Mouse (Mus musculus) forebrain, postnatal 0 days (tissue): ENCODE results near the gene Astl. TPM values are rescaled to one million over a fixed set of nuclear protein-coding genes. Genes with fewer than 3 reads are reported as not detected.
A peak's percentile ranks its signal among the peaks of the same experiment; 100 is the strongest.

Experiments
- ATAC-seq: fragments of 200-750 bp; cut with Nextera tagmentation; 2 replicates; pipeline ENCODE4 v1.8.0; 2017; ENCODE audit warnings: mild to moderate bottlenecking, moderate library complexity
- DNase-seq: peaks from one replicate; pipeline ENCODE4 v3.0.0-alpha.2; 2015
- H3K27ac ChIP-seq: fragments of 300-500 bp; sonication (generic); 2 replicates; pipeline ENCODE4 v1.5.1; 2014; ENCODE audit warnings: low read depth, mild to moderate bottlenecking, antibody characterized with exemption, low read length, moderate library complexity, mixed read lengths
- H3K27me3 ChIP-seq: fragments of 300-500 bp; sonication (generic); 2 replicates; pipeline ENCODE4 v1.6.1; 2014; ENCODE audit warnings: mild to moderate bottlenecking, low read length, mixed read lengths; ENCODE audit not compliant: insufficient read depth
- H3K36me3 ChIP-seq: fragments of 300-500 bp; sonication (generic); 2 replicates; pipeline ENCODE4 v1.6.1; 2014; ENCODE audit warnings: mild to moderate bottlenecking, moderate library complexity; ENCODE audit not compliant: insufficient read depth
- H3K4me1 ChIP-seq: fragments of 300-500 bp; sonication (generic); 2 replicates; pipeline ENCODE4 v1.6.1; 2014; ENCODE audit warnings: antibody characterized with exemption; ENCODE audit not compliant: insufficient read depth
- H3K4me2 ChIP-seq: fragments of 300-500 bp; sonication (generic); 2 replicates; pipeline ENCODE4 v1.6.1; 2014; ENCODE audit warnings: low read depth, mild to moderate bottlenecking, moderate library complexity
- H3K4me3 ChIP-seq: fragments of 300-500 bp; sonication (generic); 2 replicates; pipeline ENCODE4 v1.5.1; 2014; ENCODE audit warnings: low read depth, low read length, mixed read lengths
- H3K9ac ChIP-seq: fragments of 300-500 bp; sonication (generic); 2 replicates; pipeline ENCODE4 v1.6.1; 2014; ENCODE audit warnings: mild to moderate bottlenecking
- H3K9me3 ChIP-seq: fragments of 300-500 bp; sonication (generic); 2 replicates; pipeline ENCODE4 v1.6.1; 2016; ENCODE audit warnings: low read length
- CTCF ChIP-seq: sonication (generic); IDR thresholded peaks from 2 replicates; pipeline ENCODE4 v1.5.1; 2016; ENCODE audit warnings: antibody characterized with exemption, control low read depth, low read depth
- WGBS: fragments of 180-500 bp; shearing (Covaris S2); extraction: QIAGEN DNeasy Blood & Tissue Kit; methylation state at CpG from one replicate; pipeline ENCODE4 v1.1.7; 2014; 5-methylcytosine and 5-hydroxymethylcytosine counted together
- polyA plus RNA-seq: library from polyadenylated mRNA; unstranded; fragments of >200 nt; fragmentation: Nextera tagmentation; extraction: Ambion mirVana; gene quantifications from 2 replicates; pipeline ENCODE4 v1.2.1, GENCODE M21; 2015
- total RNA-seq: library from RNA; depleted of rRNA; stranded (reverse); fragments of >200 nt; gene quantifications from 2 replicates; pipeline ENCODE4 v1.2.3, GENCODE M21; 2014

The Astl gene
- total and polyA plus RNA-seq, 2 experiments from 2014 or later, result not detected

- no peaks in the 10 kb centered on the region for H3K36me3 ChIP-seq
- DNase-seq (no peak), ATAC-seq (no peak)
- TF ChIP-seq CTCF, result no peak
- H3K27me3 ChIP-seq, result peaks cover 35% of the 10 kb centered on the region
- H3K9ac ChIP-seq, result no peak overlapping the region
- no peak overlapping the region for H3K27ac ChIP-seq
- no peak overlapping the region; the same call in 1 of the 2 replicates for H3K4me3 ChIP-seq
- H3K4me1 ChIP-seq, result no peaks in the 10 kb centered on the region
- no peak overlapping the region for H3K4me2 ChIP-seq
- H3K9me3 ChIP-seq, result no peaks in the 10 kb centered on the region
- WGBS, result 14% methylated on average over 8 of the region's 8 CpGs
Observed at GRCm38 (mm10) chr2:127364452-127364851, 26.0 kb downstream of the Astl start.

DNA sequence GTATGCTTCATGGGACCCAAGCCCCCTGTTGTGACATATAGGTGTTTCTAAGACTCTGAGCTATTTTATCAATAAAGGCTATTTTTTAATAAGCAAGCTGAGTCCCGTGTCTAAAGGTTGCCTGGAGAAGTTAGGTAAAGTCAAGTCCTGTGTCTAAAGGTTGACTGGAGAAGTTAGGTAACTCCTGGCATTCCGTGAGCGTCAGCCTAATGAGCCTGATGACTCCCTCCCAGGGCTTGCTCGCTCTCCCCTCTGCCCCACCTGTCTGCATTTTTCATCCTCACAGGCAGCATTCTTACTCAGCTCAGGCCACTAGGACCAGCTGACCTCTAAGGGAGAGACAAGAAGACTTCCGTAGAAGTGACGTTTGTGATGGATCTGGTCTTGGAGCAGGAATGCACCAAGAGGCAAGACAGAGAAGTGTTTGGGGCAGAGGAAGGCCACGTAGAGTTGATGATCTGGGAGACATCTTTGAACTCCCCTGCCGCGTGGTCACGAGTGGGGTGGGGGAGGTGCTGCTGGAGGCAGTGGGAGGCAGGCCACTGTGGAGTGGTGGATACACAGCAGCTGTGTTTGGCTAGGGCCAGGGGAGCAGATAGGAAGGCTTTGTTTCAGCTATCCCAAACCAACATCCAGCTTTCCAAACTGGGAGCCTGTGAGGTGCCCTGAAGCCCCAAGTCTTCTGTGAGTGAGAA is 28.8 kb downstream of the Astl start:
- peaks cover 29% of the 10 kb centered on the region for H3K27me3 ChIP-seq
- no peak overlapping the region for H3K4me2 ChIP-seq
- no peaks in the 10 kb centered on the region for H3K9me3 ChIP-seq
- no peak for TF ChIP-seq CTCF
- no peaks in the 10 kb centered on the region for H3K36me3 ChIP-seq
- no peak overlapping the region for H3K4me3 ChIP-seq
- ATAC-seq, result no peak
- 80% methylated on average over 10 of the region's 10 CpGs for WGBS
- H3K9ac ChIP-seq, result no peak overlapping the region
- no peak for DNase-seq
- no peaks in the 10 kb centered on the region for H3K4me1 ChIP-seq
- H3K27ac ChIP-seq, result no peak overlapping the region

- H3K9ac ChIP-seq, result no peak overlapping the region
- H3K9me3 ChIP-seq, result no peaks in the 10 kb centered on the region
- no peak for TF ChIP-seq CTCF
- no peak overlapping the region for H3K27ac ChIP-seq
- H3K4me3 ChIP-seq, result no peak overlapping the region
- H3K4me2 ChIP-seq, result no peak overlapping the region
- DNase-seq (no peak), ATAC-seq (no peak)
- H3K36me3 ChIP-seq, result no peaks in the 10 kb centered on the region
- WGBS, result 71% methylated on average over 5 of the region's 5 CpGs
- no peaks in the 10 kb centered on the region for H3K4me1 ChIP-seq
- peaks cover 7% of the 10 kb centered on the region for H3K27me3 ChIP-seq
Observed at GRCm38 (mm10) chr2:127369703-127370376, 31.4 kb downstream of the Astl start.

GRCm38 (mm10) chr2:127370561-127371483 is 32.4 kb downstream of the Astl start:
- Histone ChIP-seq H3K4me2 (no peak overlapping the region), H3K9ac (no peak overlapping the region), H3K27me3 (no peaks in the 10 kb centered on the region; the same call in 1 of the 2 replicates), H3K4me1 (no peaks in the 10 kb centered on the region), H3K27ac (no peak overlapping the region), H3K9me3 (no peaks in the 10 kb centered on the region), H3K4me3 (no peak overlapping the region), H3K36me3 (no peaks in the 10 kb centered on the region)
- TF ChIP-seq CTCF, result no peak
- WGBS, result 55% methylated on average over 9 of the region's 9 CpGs
- DNase-seq, result no peak
- peak; percentile 61 for ATAC-seq

DNA sequence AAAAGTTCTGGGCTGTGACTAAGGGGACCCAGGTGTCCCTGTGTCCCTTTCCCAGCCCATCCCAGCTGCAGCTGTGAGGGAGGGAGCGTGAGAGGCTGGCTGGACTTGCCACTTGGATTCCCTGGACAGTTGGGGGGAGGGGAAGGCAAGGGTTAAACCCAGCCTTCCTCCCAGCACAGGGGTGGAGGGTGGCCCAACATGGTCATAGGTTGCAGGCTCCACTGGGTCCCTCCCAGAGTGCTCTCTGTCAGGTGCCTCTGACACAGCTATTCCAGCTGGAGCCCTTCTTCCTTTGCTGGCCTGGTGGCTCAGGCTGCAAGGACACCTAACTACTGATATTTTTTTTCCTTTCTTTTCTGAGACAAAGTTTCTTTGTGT is 33.0 kb downstream of the Astl start:
- H3K27me3 ChIP-seq, result no peaks in the 10 kb centered on the region; the same call in 1 of the 2 replicates
- WGBS, result 80% methylated on average over 1 of the region's 1 CpGs
- no peak overlapping the region for H3K9ac ChIP-seq
- H3K36me3 ChIP-seq, result no peaks in the 10 kb centered on the region
- TF ChIP-seq CTCF, result no peak
- DNase-seq (no peak), ATAC-seq (no peak)
- no peak overlapping the region for H3K4me2 ChIP-seq
- no peaks in the 10 kb centered on the region for H3K9me3 ChIP-seq
- H3K27ac ChIP-seq, result no peak overlapping the region
- no peak overlapping the region for H3K4me3 ChIP-seq
- H3K4me1 ChIP-seq, result no peaks in the 10 kb centered on the region

DNA sequence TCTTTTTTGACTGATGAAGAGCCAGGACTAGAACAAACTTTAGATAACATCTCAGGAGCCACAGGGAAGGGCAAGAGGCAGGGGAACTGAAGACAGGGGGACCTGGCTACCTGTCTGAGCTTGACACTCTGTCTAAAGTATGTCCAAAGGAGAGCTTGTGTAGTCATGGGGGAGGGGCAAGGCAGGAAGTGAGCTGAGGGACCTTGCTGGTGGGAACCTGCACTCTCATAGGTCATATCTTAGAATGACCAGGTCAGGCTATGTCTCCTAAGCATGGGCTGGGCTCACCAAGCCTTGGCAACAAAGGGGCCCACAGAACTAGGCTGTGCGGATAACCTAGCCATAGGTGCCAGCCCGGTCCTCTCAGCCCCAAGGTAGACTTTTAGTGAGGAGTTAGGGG is 33.6 kb downstream of the Astl start:
- Histone ChIP-seq H3K9ac (no peak overlapping the region), H3K9me3 (no peaks in the 10 kb centered on the region), H3K4me3 (no peak overlapping the region), H3K27ac (no peak overlapping the region), H3K4me2 (no peak overlapping the region), H3K4me1 (no peaks in the 10 kb centered on the region), H3K27me3 (no peaks in the 10 kb centered on the region), H3K36me3 (no peaks in the 10 kb centered on the region)
- no peak for ATAC-seq
- no peak for TF ChIP-seq CTCF
- DNase-seq, result no peak
- WGBS, result 79% methylated on average over 2 of the region's 2 CpGs
